Mouse (Mus musculus): ENCODE data around the gene Ggct. TPM values are rescaled to one million over a fixed set of nuclear protein-coding genes. Genes with fewer than 3 reads are reported as not detected.
A peak's percentile ranks its signal among the peaks of the same experiment; 100 is the strongest.

Gene Ggct
- total RNA-seq, 1 experiment, result 25.4 TPM

DNA sequence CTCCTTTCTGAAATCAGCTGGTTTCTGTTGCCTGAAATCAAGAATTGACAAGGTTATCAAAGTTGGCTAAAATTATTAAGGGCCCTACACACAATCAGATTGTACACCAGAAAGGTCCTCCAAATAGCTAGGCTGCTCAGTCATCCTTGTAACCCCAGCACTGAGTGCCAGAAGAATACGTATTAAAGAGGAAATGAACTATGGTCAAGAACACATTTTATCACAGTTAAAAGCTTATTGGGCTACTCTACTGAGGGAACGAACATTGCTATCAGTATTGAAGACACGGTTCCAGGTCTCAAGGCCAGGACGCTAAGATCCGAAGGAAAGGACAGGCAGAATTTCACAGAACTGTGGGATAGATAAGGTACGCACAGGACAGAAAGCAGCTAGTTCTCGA lies 609 bp downstream of the Ggct start:
- peak overlapping the region; percentile 62 for H3K9ac ChIP-seq (ENCODE audit: insufficient read depth, low read depth, low read length, poor library complexity, severe bottlenecking)
- H3K4me1 ChIP-seq (ENCODE audit: control insufficient read depth in 2 of 2, insufficient read depth in 2 of 2, low read length in 2 of 2, poor library complexity in 1 of 2), result no peaks in the 10 kb centered on the region; a peak in 2 of 4 replicates
- in situ Hi-C loops (cut with MboI; ENCODE audit: low sequenced_read_pairs in 2 of 2, unreplicated experiment in 2 of 2), result no loop called here
- peak overlapping the region; percentile 71 to 73 for H3K4me3 ChIP-seq (ENCODE audit: insufficient read depth in 1 of 2, low read depth in 1 of 2, low read length in 2 of 2, poor library complexity in 1 of 2, severe bottlenecking in 1 of 2)
- no peaks in the 10 kb centered on the region for H3K9me3 ChIP-seq (ENCODE audit: control insufficient read depth, insufficient read depth, low read depth, low read length)
- no peak for DNase-seq (ENCODE audit: low read depth, low spot score)
- no peaks in the 10 kb centered on the region for H3K36me3 ChIP-seq (ENCODE audit: control insufficient read depth, insufficient read depth, low read length, poor library complexity, severe bottlenecking)
- no peak for TF ChIP-seq ZNF384 (IDR thresholded peaks at IDR 0.05; ENCODE audit: low read depth, low read length)
- TF ChIP-seq HCFC1 (IDR thresholded peaks at IDR 0.05; ENCODE audit: borderline replicate concordance, insufficient read depth, low read length), result no peak
- TF ChIP-seq MAFK (IDR thresholded peaks at IDR 0.05; ENCODE audit: insufficient read depth, low read depth, low read length), result no peak
- TF ChIP-seq CHD2 (IDR thresholded peaks at IDR 0.05; ENCODE audit: low read depth, low read length), result no peak
- no peak for TF ChIP-seq ZC3H11A (IDR thresholded peaks at IDR 0.05; ENCODE audit: borderline replicate concordance, low read depth, low read length)
- H3K27ac ChIP-seq (ENCODE audit: insufficient read depth, low read depth, low read length, poor library complexity, severe bottlenecking), result no peak overlapping the region

DNA sequence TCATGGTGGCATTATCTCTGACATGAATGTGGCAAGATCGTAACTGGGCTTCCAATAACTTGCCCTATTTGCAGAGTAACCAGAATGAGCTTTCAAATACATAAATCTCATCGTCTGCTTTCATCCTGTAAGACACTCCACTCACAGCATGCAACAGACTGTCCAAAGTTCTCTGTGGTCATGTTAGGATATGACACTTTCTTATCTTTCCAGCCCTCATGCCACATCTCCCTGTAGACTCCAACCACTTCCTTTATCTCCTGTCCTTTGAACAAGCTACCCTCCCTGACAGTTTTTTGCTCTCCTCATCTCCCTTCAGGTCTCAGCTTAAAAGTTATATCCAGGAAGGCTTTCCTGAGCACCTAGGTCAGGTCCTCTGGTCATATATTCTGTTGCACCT lies 1.6 kb downstream of the Ggct start:
- no peak for DNase-seq (ENCODE audit: low read depth, low spot score)
- Histone ChIP-seq H3K4me1 (ENCODE audit: control insufficient read depth in 2 of 2, insufficient read depth in 2 of 2, low read length in 2 of 2, poor library complexity in 1 of 2) (no peaks in the 10 kb centered on the region; a peak in 2 of 4 replicates), H3K9ac (ENCODE audit: insufficient read depth, low read depth, low read length, poor library complexity, severe bottlenecking) (no peak overlapping the region), H3K4me3 (ENCODE audit: insufficient read depth in 1 of 2, low read depth in 1 of 2, low read length in 2 of 2, poor library complexity in 1 of 2, severe bottlenecking in 1 of 2) (no peak overlapping the region), H3K36me3 (ENCODE audit: control insufficient read depth, insufficient read depth, low read length, poor library complexity, severe bottlenecking) (peaks cover 2% of the 10 kb centered on the region), H3K27ac (ENCODE audit: insufficient read depth, low read depth, low read length, poor library complexity, severe bottlenecking) (no peak overlapping the region), H3K9me3 (ENCODE audit: control insufficient read depth, insufficient read depth, low read depth, low read length) (no peaks in the 10 kb centered on the region)
- TF ChIP-seq ZC3H11A (IDR thresholded peaks at IDR 0.05; ENCODE audit: borderline replicate concordance, low read depth, low read length), result no peak
- TF ChIP-seq ZNF384 (IDR thresholded peaks at IDR 0.05; ENCODE audit: low read depth, low read length), result no peak
- TF ChIP-seq HCFC1 (IDR thresholded peaks at IDR 0.05; ENCODE audit: borderline replicate concordance, insufficient read depth, low read length), result no peak
- TF ChIP-seq CHD2 (IDR thresholded peaks at IDR 0.05; ENCODE audit: low read depth, low read length), result no peak
- no peak for TF ChIP-seq MAFK (IDR thresholded peaks at IDR 0.05; ENCODE audit: insufficient read depth, low read depth, low read length)
- in situ Hi-C loops (cut with MboI; ENCODE audit: low sequenced_read_pairs in 2 of 2, unreplicated experiment in 2 of 2), result no loop called here

DNA sequence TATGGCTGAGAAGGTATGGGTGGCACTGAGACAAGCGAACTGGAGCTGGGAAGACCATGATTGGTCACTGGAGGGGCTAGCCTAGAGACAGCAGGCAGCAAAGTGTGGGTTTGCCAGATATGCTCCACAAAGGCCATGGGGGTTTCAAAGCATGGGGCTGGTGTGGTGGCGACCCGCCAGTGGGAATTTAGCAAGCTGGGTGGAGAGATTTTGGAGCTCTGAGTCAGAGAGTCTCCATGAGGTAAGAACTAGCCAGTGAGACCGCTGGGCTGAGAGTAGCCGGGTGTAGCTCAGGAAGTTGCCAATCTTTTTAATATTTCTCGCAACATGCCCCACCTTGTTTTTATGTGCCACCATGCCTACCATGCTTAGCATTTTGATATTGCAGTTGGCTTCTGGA lies 4.6 kb downstream of the Ggct start:
- DNase-seq (ENCODE audit: low read depth, low spot score), result no peak
- TF ChIP-seq MAFK (IDR thresholded peaks at IDR 0.05; ENCODE audit: insufficient read depth, low read depth, low read length), result no peak
- no peak for TF ChIP-seq ZC3H11A (IDR thresholded peaks at IDR 0.05; ENCODE audit: borderline replicate concordance, low read depth, low read length)
- no peak for TF ChIP-seq HCFC1 (IDR thresholded peaks at IDR 0.05; ENCODE audit: borderline replicate concordance, insufficient read depth, low read length)
- no peak for TF ChIP-seq CHD2 (IDR thresholded peaks at IDR 0.05; ENCODE audit: low read depth, low read length)
- no peak for TF ChIP-seq ZNF384 (IDR thresholded peaks at IDR 0.05; ENCODE audit: low read depth, low read length)
- Histone ChIP-seq H3K4me3 (ENCODE audit: insufficient read depth in 1 of 2, low read depth in 1 of 2, low read length in 2 of 2, poor library complexity in 1 of 2, severe bottlenecking in 1 of 2) (no peak overlapping the region), H3K9me3 (ENCODE audit: control insufficient read depth, insufficient read depth, low read depth, low read length) (no peaks in the 10 kb centered on the region), H3K36me3 (ENCODE audit: control insufficient read depth, insufficient read depth, low read length, poor library complexity, severe bottlenecking) (peaks cover 7% of the 10 kb centered on the region), H3K27ac (ENCODE audit: insufficient read depth, low read depth, low read length, poor library complexity, severe bottlenecking) (no peak overlapping the region), H3K9ac (ENCODE audit: insufficient read depth, low read depth, low read length, poor library complexity, severe bottlenecking) (no peak overlapping the region), H3K4me1 (ENCODE audit: control insufficient read depth in 2 of 2, insufficient read depth in 2 of 2, low read length in 2 of 2, poor library complexity in 1 of 2) (no peaks in the 10 kb centered on the region; a peak in 2 of 4 replicates)
- in situ Hi-C loops (cut with MboI; ENCODE audit: low sequenced_read_pairs in 2 of 2, unreplicated experiment in 2 of 2), result no loop called here

DNA sequence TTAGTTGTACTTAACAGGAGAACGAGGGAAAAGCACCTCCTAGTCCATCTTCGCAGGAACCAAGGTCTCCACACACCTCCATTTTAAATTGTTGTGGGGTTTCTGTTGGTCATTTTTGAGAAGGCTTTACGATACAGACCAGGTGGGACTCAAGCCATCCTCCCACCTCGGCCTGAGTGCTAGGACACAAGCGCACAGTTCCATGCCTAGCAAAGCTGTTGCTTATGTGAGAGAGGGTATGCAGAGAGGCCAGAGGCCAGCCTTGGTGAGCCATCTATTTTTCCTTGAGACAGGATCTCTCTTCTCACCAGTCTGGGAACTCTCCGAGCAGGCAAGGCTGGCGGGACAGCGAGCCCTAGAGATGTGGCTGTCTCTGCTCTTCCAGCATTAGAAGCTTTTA lies 8.7 kb downstream of the Ggct start:
- H3K36me3 ChIP-seq (ENCODE audit: control insufficient read depth, insufficient read depth, low read length, poor library complexity, severe bottlenecking), result peaks cover 7% of the 10 kb centered on the region
- in situ Hi-C loops (cut with MboI; ENCODE audit: low sequenced_read_pairs in 2 of 2, unreplicated experiment in 2 of 2), result no loop called here
- no peak for TF ChIP-seq CHD2 (IDR thresholded peaks at IDR 0.05; ENCODE audit: low read depth, low read length)
- TF ChIP-seq ZC3H11A (IDR thresholded peaks at IDR 0.05; ENCODE audit: borderline replicate concordance, low read depth, low read length), result no peak
- no peak for TF ChIP-seq MAFK (IDR thresholded peaks at IDR 0.05; ENCODE audit: insufficient read depth, low read depth, low read length)
- no peak for TF ChIP-seq HCFC1 (IDR thresholded peaks at IDR 0.05; ENCODE audit: borderline replicate concordance, insufficient read depth, low read length)
- no peak for TF ChIP-seq ZNF384 (IDR thresholded peaks at IDR 0.05; ENCODE audit: low read depth, low read length)
- no peaks in the 10 kb centered on the region for H3K4me1 ChIP-seq (ENCODE audit: control insufficient read depth in 2 of 2, insufficient read depth in 2 of 2, low read length in 2 of 2, poor library complexity in 1 of 2)
- no peak for DNase-seq (ENCODE audit: low read depth, low spot score)
- no peak overlapping the region for H3K4me3 ChIP-seq (ENCODE audit: insufficient read depth in 1 of 2, low read depth in 1 of 2, low read length in 2 of 2, poor library complexity in 1 of 2, severe bottlenecking in 1 of 2)
- no peak overlapping the region for H3K27ac ChIP-seq (ENCODE audit: insufficient read depth, low read depth, low read length, poor library complexity, severe bottlenecking)
- H3K9me3 ChIP-seq (ENCODE audit: control insufficient read depth, insufficient read depth, low read depth, low read length), result no peaks in the 10 kb centered on the region
- no peak overlapping the region for H3K9ac ChIP-seq (ENCODE audit: insufficient read depth, low read depth, low read length, poor library complexity, severe bottlenecking)

DNA sequence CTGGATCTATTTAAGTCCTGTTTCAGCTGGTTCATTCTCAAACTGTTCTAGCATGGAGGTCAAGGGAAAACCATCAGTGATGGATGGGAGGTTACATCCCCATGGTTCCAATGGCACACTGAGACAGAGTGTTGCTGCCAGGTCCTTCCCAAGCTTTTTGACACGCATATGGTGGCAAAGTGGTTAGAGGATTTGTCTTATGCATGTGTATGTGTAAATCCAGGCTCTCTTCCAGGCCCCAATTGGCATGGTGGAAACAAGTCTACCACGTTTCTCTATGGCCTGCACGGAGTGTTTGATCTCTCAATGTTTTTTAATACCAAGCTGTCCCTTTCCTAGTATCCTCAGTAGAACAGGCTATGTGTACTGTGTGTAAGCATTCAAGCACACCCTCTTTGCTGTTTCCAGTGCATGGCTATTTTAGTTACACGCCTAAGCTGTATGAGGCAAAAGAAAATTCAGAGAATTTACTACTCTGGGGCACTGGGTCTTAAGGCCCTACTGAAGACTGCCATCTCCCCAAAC lies 9.2 kb downstream of the Ggct start:
- H3K4me1 ChIP-seq (ENCODE audit: control insufficient read depth in 2 of 2, insufficient read depth in 2 of 2, low read length in 2 of 2, poor library complexity in 1 of 2), result no peaks in the 10 kb centered on the region
- no peak overlapping the region for H3K27ac ChIP-seq (ENCODE audit: insufficient read depth, low read depth, low read length, poor library complexity, severe bottlenecking)
- H3K9ac ChIP-seq (ENCODE audit: insufficient read depth, low read depth, low read length, poor library complexity, severe bottlenecking), result no peak overlapping the region
- no peak for DNase-seq (ENCODE audit: low read depth, low spot score)
- H3K4me3 ChIP-seq (ENCODE audit: insufficient read depth in 1 of 2, low read depth in 1 of 2, low read length in 2 of 2, poor library complexity in 1 of 2, severe bottlenecking in 1 of 2), result no peak overlapping the region
- H3K36me3 ChIP-seq (ENCODE audit: control insufficient read depth, insufficient read depth, low read length, poor library complexity, severe bottlenecking), result peaks cover 7% of the 10 kb centered on the region
- TF ChIP-seq MAFK (IDR thresholded peaks at IDR 0.05; ENCODE audit: insufficient read depth, low read depth, low read length) (no peak), ZNF384 (IDR thresholded peaks at IDR 0.05; ENCODE audit: low read depth, low read length) (no peak), ZC3H11A (IDR thresholded peaks at IDR 0.05; ENCODE audit: borderline replicate concordance, low read depth, low read length) (no peak), CHD2 (IDR thresholded peaks at IDR 0.05; ENCODE audit: low read depth, low read length) (no peak), HCFC1 (IDR thresholded peaks at IDR 0.05; ENCODE audit: borderline replicate concordance, insufficient read depth, low read length) (no peak)
- in situ Hi-C loops (cut with MboI; ENCODE audit: low sequenced_read_pairs in 2 of 2, unreplicated experiment in 2 of 2), result no loop called here
- H3K9me3 ChIP-seq (ENCODE audit: control insufficient read depth, insufficient read depth, low read depth, low read length), result no peaks in the 10 kb centered on the region

Measured in ES-E14 (cell line).